Mouse (Mus musculus) hindbrain, embryonic 15.5 days (tissue): ENCODE data around the gene Nectin1. TPM values are rescaled to one million over a fixed set of nuclear protein-coding genes. Genes with fewer than 3 reads are reported as not detected.

Experiments used
- ATAC-seq: fragments of 200-750 bp; cut with Nextera tagmentation; 2 replicates; pipeline ENCODE4 v1.8.0; 2017; ENCODE audit warnings: low read depth, moderate number of reproducible peaks, moderate TSS enrichment; ENCODE audit not compliant: low FRiP score
- H3K27ac ChIP-seq: fragments of 300-500 bp; sonication (generic); replicated peaks from 2 replicates; pipeline ENCODE4 v1.5.1; 2015; ENCODE audit warnings: mild to moderate bottlenecking, inconsistent platforms
- H3K27me3 ChIP-seq: fragments of 300-500 bp; sonication (generic); 2 replicates; pipeline ENCODE4 v1.6.1; 2015; ENCODE audit warnings: control low read depth, inconsistent platforms
- H3K36me3 ChIP-seq: fragments of 300-500 bp; sonication (generic); 2 replicates; pipeline ENCODE4 v1.6.1; 2015; ENCODE audit warnings: control low read depth, inconsistent platforms
- H3K4me1 ChIP-seq: fragments of 300-500 bp; sonication (generic); replicated peaks from 2 replicates; pipeline ENCODE4 v1.6.1; 2015; ENCODE audit warnings: control low read depth, inconsistent platforms
- H3K4me2 ChIP-seq: fragments of 300-500 bp; sonication (generic); 2 replicates; pipeline ENCODE4 v1.6.1; 2015; ENCODE audit warnings: moderate library complexity, mild to moderate bottlenecking, inconsistent platforms
- H3K4me3 ChIP-seq: fragments of 300-500 bp; sonication (generic); 2 replicates; pipeline ENCODE4 v1.5.1; 2015; ENCODE audit warnings: mild to moderate bottlenecking, inconsistent platforms
- H3K9ac ChIP-seq: fragments of 300-500 bp; sonication (generic); 2 replicates; pipeline ENCODE4 v1.6.1; 2015; ENCODE audit warnings: inconsistent platforms
- H3K9me3 ChIP-seq: fragments of 300-500 bp; sonication (generic); 2 replicates; pipeline ENCODE4 v1.6.1; 2016; ENCODE audit warnings: control low read depth, inconsistent platforms
- WGBS: fragments of 180-500 bp; shearing (Covaris S2); methylation state at CpG from one replicate; pipeline ENCODE4 v1.1.7; 2015; 5-methylcytosine and 5-hydroxymethylcytosine counted together
- polyA plus RNA-seq: library from polyadenylated mRNA; unstranded; fragments of >200 nt; fragmentation: Nextera tagmentation; extraction: Ambion mirVana; gene quantifications from 2 replicates; pipeline ENCODE4 v1.2.1, GENCODE M21; 2015

The Nectin1 gene
- polyA plus RNA-seq, 1 experiment from 2014 or later: 16.2 TPM

DNA sequence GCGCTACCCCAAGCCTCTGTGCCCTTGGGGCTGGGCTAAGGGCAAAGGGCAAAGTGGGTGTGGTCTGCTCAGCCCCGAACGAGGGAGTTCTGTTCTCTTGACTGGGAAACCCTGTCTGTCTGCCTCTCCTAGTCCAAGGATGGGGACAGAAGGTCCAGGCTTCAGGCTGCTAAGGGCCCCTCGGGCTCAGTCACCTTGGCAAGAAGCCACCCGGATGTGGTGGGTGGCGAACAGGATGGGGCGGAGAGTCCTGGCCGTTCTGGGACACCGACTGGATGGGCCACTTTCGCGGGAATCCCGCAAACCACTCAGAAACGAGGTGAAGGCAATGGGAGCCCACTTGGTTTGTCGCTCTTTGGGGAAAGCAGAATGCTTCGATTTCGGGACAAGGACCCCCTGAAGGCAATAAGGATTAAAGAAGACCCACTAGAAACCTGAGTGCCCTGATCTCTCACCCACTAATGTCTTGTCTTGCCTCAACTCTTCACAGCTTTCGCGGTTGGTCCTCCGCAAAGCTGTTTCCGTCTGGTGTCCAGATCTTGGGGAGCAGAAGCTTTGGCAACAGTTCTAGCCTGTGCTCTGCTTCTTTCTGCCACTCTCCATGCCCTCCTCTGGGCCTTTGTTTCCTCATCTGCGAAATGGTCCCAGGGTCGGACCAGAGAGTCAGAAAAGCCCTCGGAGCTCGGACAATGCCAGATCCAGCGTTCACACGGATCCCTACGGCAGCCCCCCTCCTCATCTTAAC, 710 bp upstream of the Nectin1 start:
- 2% methylated on average over 27 of the region's 27 CpGs for WGBS

DNA sequence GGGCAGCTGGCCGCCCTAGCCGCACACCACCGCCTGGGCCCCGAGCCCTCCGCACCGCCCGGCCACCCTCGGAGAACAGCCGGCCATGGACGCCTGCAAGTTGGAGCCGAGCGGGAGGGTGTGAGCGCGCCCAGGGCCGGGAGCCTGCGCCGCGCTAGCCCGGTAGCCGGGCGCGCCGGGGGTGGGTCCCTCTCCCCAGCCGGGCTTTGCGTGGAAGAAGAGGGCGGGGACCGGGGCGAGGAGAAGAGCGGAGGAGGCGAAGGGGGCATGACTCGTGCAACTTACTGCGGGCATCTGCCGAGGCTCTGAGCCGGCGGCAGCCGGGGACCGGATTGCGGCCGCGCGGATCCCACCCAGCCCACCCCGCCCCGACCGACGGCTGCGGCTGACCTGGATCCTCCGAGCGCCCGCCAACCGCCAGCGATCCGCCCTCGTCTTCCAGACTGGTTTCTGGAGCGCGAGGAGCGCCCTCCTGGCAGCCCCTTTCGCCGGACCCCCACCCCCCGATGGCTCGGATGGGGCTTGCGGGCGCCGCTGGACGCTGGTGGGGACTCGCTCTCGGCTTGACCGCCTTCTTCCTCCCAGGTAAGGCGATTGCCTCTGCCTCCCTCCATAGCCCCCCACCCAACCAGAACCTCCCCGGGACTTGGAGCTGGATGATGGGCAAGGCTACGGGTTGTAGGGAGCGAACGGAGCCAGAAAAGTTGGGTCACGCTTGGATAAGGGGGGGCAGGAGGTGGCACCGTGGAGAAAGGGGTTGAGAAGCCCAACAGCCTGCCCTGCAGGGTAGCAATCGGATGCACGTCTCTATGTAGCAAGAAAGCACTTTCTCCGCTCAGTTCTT, 576 bp downstream of the Nectin1 start:
- Histone ChIP-seq H3K9me3 (no peaks in the 10 kb centered on the region), H3K27ac (peak overlapping the region; percentile 96), H3K27me3 (no peaks in the 10 kb centered on the region), H3K9ac (peak overlapping the region; percentile 82), H3K36me3 (no peaks in the 10 kb centered on the region), H3K4me2 (peak overlapping the region; percentile 85), H3K4me3 (peak overlapping the region; percentile 63), H3K4me1 (peaks cover 50% of the 10 kb centered on the region)
- under 1% methylated on average over 74 of the region's 77 CpGs for WGBS
- no peak; the same call in 1 of the 2 replicates for ATAC-seq

More for the DNA sequence above, 710 bp upstream of the Nectin1 start:
- H3K4me3 ChIP-seq: peak overlapping the region; percentile 63
- H3K4me2 ChIP-seq: peak overlapping the region; percentile 85
- no peaks in the 10 kb centered on the region for H3K36me3 ChIP-seq
- 0 out of 2 replicates have a peak, but pooled peaks have one; percentile 1 for ATAC-seq
- peak overlapping the region; percentile 96 for H3K27ac ChIP-seq
- peaks cover 43% of the 10 kb centered on the region for H3K4me1 ChIP-seq
- H3K9ac ChIP-seq: peak overlapping the region; percentile 82
- H3K9me3 ChIP-seq: no peaks in the 10 kb centered on the region
- no peaks in the 10 kb centered on the region for H3K27me3 ChIP-seq

DNA sequence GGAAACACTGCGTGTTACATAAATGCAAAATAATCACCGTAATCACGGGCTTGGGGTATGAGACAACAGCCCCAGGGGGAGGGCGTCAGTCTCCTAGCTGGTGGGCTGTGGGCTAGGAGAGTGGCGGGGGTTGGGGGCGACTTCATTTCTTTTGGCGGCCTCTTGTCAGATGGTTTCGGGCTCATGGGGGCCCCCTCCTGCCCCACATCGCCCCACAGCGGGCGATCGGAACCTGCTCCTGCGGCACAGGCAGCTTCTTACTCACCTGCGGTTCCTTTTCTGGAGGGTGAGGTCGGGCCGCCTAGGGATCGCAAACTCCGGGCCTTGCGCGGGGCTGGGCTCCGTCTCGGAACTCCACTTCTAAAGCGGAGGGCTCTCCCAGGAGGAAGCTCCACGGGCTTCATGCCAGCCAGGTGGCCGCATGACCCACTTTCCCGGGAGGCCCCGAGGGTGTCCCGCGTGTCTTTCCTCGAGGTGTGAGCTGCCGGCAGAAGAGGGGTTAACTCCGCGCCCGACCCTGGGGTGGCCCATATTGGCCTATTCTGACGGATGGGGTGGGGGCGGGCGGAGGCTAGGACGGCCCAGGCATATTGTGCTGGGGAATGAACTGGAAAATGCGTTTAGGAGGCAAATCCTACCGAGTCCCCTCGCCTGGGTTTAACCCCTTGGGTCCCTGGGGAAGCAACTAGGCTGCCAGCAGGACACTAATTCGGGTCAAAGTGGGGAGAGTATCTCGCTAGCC, 1.4 kb downstream of the Nectin1 start:
- Histone ChIP-seq H3K4me3 (peak overlapping the region; percentile 63), H3K9ac (peak overlapping the region; percentile 82), H3K9me3 (no peaks in the 10 kb centered on the region), H3K4me1 (peaks cover 58% of the 10 kb centered on the region), H3K36me3 (no peaks in the 10 kb centered on the region), H3K27me3 (no peaks in the 10 kb centered on the region), H3K4me2 (peak overlapping the region; percentile 85), H3K27ac (peak overlapping the region; percentile 96)
- 0% methylated on average over 43 of the region's 43 CpGs for WGBS
- ATAC-seq: no peak

DNA sequence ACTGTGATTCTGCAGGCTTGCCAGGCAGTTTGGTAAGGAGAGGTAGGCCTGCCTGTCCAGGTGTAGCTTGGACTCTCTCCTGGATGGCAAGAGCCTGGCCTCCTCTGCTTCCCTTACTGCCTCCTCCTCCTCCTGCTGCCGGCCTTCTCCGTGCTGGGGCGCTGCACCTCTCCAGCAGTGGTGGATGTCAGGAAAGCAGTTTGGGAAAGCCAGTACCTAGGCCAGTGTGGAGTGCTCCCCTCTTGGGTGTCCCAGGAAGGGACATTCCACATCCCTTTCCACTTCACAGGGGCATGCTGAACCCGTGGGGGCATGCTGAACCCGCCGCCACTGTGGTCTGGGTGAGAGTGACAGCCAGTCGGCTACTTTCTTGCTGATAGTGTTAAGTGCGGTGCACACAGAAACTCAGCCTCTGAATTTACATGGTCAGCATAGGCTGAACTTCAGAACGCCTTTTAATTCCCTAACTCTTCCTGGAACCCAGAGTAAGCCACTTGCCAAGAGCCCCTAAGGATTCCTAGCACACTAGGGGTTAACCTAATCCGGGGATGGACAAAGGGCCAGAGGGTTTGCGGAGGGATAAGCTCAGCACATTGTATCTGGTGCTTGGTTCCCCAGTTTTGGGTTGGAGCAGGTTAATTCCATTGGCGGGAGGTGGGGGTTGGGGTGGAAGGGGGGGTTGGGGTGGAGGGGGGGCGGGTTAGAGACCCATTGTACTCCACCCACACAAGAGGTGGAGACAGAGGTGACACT, 2.3 kb downstream of the Nectin1 start:
- no peak for ATAC-seq

DNA sequence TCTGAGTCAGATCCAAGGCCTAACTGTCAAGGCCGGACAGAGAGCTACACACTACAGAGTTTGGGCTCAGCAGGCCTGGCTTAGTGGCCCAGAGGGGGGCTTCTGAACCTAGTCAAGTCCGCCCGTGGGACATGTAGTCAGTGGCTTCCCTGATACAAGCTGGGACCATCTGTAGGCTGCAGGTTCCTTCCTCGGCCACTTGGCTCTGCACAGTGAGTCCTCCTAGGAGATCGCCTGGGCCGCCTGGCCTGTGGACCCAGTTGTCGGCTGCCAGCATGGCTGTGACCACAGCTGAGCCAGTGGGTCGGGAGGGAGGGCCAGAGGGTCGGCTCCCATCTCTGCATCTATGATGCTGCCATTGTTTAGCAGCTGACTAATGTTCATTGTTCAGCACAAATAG, 3.9 kb downstream of the Nectin1 start:
- no peaks in the 10 kb centered on the region for H3K9me3 ChIP-seq
- ATAC-seq: no peak
- peak overlapping the region; percentile 85 for H3K4me2 ChIP-seq
- 23% methylated on average over 9 of the region's 9 CpGs for WGBS
- no peaks in the 10 kb centered on the region for H3K27me3 ChIP-seq
- H3K36me3 ChIP-seq: no peaks in the 10 kb centered on the region
- H3K27ac ChIP-seq: peak overlapping the region; percentile 96; the same call in 1 of the 2 replicates
- H3K9ac ChIP-seq: peak overlapping the region; percentile 82
- peak overlapping the region; percentile 63 for H3K4me3 ChIP-seq
- H3K4me1 ChIP-seq: peaks cover 74% of the 10 kb centered on the region

More for the DNA sequence above, 2.3 kb downstream of the Nectin1 start:
- Histone ChIP-seq H3K9ac (peak overlapping the region; percentile 82), H3K9me3 (no peaks in the 10 kb centered on the region), H3K27me3 (no peaks in the 10 kb centered on the region), H3K4me3 (peak overlapping the region; percentile 63), H3K27ac (peak overlapping the region; percentile 96), H3K4me2 (peak overlapping the region; percentile 85), H3K4me1 (peaks cover 68% of the 10 kb centered on the region), H3K36me3 (no peaks in the 10 kb centered on the region)
- WGBS: 2% methylated on average over 13 of the region's 13 CpGs

DNA sequence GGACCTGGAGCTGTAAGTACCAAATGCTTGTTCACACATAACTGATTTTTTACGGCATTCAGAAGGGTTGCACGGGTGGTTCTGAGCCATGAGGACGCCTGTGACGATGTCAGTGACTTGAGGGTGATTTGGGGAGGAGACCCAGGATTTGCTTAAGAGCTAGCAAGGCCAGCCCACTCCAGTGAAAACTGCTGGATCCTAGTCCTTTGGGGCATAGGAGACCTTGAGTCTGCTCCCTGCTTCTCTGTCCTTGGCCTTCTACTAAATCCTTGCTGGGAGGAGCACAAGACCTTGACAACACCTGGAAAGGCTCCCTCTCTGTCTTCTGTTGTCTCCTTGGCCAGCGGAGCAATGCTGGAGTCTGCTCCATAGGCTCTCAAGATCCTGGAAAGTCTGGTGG, 4.7 kb downstream of the Nectin1 start:
- Histone ChIP-seq H3K36me3 (no peaks in the 10 kb centered on the region), H3K4me2 (peak overlapping the region; percentile 85), H3K4me3 (no peak overlapping the region; the same call in 1 of the 2 replicates), H3K9me3 (no peaks in the 10 kb centered on the region), H3K27ac (no peak overlapping the region), H3K27me3 (no peaks in the 10 kb centered on the region), H3K9ac (peak overlapping the region; percentile 82; the same call in 1 of the 2 replicates), H3K4me1 (peaks cover 74% of the 10 kb centered on the region)
- WGBS: 45% methylated on average over 5 of the region's 5 CpGs
- no peak for ATAC-seq

DNA sequence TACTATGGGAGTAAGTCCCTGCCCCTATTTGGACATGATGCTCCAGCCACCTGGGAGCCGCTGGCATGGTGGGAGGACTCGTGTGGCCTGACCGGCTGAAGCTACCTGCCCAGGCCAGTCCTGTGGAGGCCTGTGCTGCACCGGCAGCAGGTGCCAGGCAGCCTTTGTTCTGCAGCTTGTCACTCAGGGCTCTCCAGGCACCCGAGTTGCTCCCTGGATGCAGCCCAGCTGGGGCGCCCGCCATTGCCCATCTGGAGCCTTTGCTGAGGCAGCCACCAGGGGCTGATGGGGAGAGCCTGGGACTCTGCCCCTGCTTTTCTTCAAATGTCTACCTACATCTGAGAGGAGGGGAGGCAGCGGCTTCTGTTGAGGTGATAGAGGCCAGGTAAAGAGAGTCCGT, 6.3 kb downstream of the Nectin1 start:
- Histone ChIP-seq H3K4me1 (peaks cover 89% of the 10 kb centered on the region), H3K36me3 (no peaks in the 10 kb centered on the region), H3K27ac (no peak overlapping the region), H3K4me3 (no peak overlapping the region), H3K4me2 (peak overlapping the region; percentile 13; the same call in 1 of the 2 replicates), H3K9ac (no peak overlapping the region), H3K27me3 (no peaks in the 10 kb centered on the region), H3K9me3 (no peaks in the 10 kb centered on the region)
- no peak for ATAC-seq
- WGBS: 52% methylated on average over 9 of the region's 9 CpGs

DNA sequence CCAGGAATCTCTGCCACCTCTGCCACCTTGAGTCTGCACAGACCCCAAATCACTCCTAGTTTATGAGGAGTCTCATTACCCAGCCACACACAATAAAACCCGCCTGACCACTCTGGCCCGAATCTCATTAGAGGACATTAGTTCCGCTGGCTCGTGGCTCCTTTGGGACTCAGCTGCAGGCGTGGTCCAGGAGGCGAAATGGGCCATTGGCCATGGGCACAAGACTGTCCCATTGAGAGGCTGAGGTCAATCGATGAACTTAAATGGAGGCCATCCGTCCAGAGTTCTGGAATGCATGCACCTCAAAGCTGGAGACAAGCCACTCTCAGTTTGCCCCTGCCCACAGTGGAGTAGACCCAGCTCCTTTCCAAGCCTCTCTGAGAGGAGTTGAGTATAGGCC, 7.3 kb downstream of the Nectin1 start:
- Histone ChIP-seq H3K36me3 (no peaks in the 10 kb centered on the region), H3K4me3 (no peak overlapping the region), H3K9ac (no peak overlapping the region), H3K9me3 (no peaks in the 10 kb centered on the region), H3K4me1 (peaks cover 90% of the 10 kb centered on the region), H3K4me2 (no peak overlapping the region), H3K27ac (no peak overlapping the region), H3K27me3 (no peaks in the 10 kb centered on the region)
- ATAC-seq: no peak
- 36% methylated on average over 8 of the region's 8 CpGs for WGBS

DNA sequence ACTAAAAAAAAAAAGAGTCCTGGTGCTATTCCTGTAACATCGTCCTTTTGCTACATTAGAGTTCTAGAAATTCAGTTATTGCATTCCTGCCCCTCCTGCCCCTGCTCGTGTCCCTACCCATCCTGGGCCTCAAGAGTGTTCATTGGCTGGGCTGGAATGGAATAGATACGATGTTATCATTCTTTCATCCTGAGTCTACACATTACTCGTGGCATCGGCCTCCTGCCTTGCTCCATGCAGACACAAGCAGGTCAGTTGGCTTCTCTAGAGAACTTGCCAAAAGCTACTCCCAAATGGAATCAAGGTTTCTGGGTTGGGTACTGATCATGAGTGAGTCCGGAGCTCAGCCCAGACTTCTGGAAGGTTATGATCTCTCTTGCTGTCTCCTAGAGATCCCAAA, 9.7 kb downstream of the Nectin1 start:
- H3K9me3 ChIP-seq: no peaks in the 10 kb centered on the region
- 67% methylated on average over 6 of the region's 6 CpGs for WGBS
- no peaks in the 10 kb centered on the region for H3K27me3 ChIP-seq
- H3K4me2 ChIP-seq: no peak overlapping the region
- no peak overlapping the region for H3K9ac ChIP-seq
- H3K4me1 ChIP-seq: peaks cover 90% of the 10 kb centered on the region
- no peak overlapping the region for H3K4me3 ChIP-seq
- no peaks in the 10 kb centered on the region for H3K36me3 ChIP-seq
- no peak overlapping the region for H3K27ac ChIP-seq
- ATAC-seq: no peak

DNA sequence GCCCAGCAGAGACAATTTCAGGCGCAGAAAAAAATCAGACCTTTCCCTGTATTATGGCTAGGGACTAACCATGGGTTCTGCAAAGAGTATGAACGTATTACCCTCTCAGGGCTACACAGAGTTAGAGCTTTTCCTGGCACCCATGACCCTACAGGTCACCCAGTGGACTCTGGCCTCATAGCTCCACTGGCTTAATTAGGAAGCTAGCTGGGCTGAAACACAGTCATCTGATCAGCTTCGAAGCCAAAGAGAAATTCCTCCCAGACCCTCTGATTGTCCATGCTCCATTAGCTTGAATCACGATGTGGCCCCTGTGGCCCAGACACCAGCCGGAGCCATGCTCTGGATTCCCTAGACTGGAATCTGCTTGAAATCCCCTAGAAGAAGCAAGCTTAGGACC, 10.3 kb downstream of the Nectin1 start:
- ATAC-seq: no peak
- Histone ChIP-seq H3K4me3 (no peak overlapping the region), H3K9ac (no peak overlapping the region), H3K27ac (peak overlapping the region; percentile 68), H3K36me3 (no peaks in the 10 kb centered on the region), H3K4me2 (no peak overlapping the region), H3K9me3 (no peaks in the 10 kb centered on the region), H3K27me3 (no peaks in the 10 kb centered on the region), H3K4me1 (peaks cover 90% of the 10 kb centered on the region)
- 44% methylated on average over 5 of the region's 5 CpGs for WGBS

DNA sequence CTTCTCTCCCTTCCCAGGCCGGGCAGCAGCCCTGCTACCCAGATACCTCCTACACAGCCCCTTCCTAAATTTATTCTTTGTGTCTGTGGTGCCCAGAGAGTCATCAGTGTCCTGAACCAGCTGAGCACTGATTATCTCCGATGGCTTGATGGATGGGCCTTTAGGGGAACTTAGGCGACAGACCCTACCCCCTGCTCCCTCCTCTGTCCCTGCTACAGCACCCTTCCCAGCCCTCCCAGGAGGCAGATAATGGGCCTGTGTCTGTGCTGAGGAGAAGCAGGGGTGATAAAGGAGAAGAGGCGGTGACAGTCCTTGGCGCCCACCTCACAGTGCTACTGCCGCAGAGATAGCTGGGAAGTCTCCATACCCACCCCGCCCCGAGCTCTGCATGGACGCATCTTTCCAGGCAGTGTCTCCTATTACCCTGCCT, 11.0 kb downstream of the Nectin1 start:
- peaks cover 90% of the 10 kb centered on the region for H3K4me1 ChIP-seq
- no peaks in the 10 kb centered on the region for H3K27me3 ChIP-seq
- ATAC-seq: peak; percentile 55
- peak overlapping the region; percentile 30 for H3K4me2 ChIP-seq
- H3K9me3 ChIP-seq: no peaks in the 10 kb centered on the region
- no peaks in the 10 kb centered on the region for H3K36me3 ChIP-seq
- no peak overlapping the region for H3K4me3 ChIP-seq
- WGBS: 36% methylated on average over 9 of the region's 9 CpGs
- peak overlapping the region; percentile 68 for H3K27ac ChIP-seq
- no peak overlapping the region for H3K9ac ChIP-seq
